9 mouse cellular contexts compared by ENCODE assay signal in the genomic region with DNA sequence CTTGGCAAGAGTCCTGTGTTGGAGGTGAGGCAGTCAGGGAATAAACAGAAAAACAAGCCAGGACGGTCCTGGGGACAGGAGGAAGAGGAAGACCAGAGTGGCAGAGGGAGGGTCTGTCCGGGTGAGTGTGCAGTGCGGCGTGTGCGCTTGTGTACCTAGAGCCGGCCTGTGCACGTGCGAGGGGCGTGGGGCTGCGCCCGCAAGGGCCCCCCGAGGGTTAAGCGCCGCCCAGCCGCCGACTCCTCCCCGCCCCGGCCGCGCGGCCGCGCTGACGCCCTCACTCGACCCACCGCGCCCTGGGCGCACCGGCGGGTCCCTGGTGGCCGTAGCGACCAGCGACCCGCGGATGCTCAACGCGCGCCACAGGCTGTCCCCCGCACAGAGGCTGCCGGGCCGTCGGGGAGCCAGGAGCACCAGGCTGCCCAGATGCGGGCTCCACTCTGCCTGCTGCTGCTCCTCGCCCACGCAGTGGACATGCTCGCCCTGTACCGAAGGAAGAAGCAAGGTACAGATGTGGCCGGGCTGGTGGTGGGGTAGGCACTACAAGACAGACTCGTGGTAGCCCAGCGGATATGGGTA. TPM values are rescaled to one million over a fixed set of nuclear protein-coding genes. Genes with fewer than 3 reads are reported as not detected.
A peak's percentile ranks its signal among the peaks of the same experiment; 100 is the strongest.
DNase-seq lines count a peak whose midpoint lies in the region; ATAC-seq and TF ChIP-seq lines count a peak whose summit lies in the region.
"Had no signal": no experiment of that assay in that cellular context is flagged by ENCODE, and none has a peak within 500 bp of the region (broad histone marks: within the 10 kb centered on the region; RNA-seq: fewer than 3 reads in every experiment).

A gene (plus strand): TSS at position 280 of the 579 bp plus-strand sequence.

- WGBS in lung, adult 2 months, result 1% methylated on average over 48 of the region's 50 CpGs
- 3% methylated on average over 27 of the region's 50 CpGs for WGBS in forebrain, embryonic 12.5 days
- 3% methylated on average over 36 of the region's 50 CpGs for WGBS in liver, embryonic 12.5 days (ENCODE audit: insufficient replicate concordance)

- peaks cover 54% of the 10 kb centered on the region for H3K27me3 ChIP-seq in forebrain, embryonic 12.5 days
- peaks cover 58% of the 10 kb centered on the region for H3K27me3 ChIP-seq in liver, embryonic 12.5 days (replicated peaks)
- H3K27me3 ChIP-seq in testis, adult 2 months (ENCODE audit: control insufficient read depth, insufficient read depth, low read length), result no peaks in the 10 kb centered on the region

- no peak for TF ChIP-seq POLR2A in lung, adult 2 months (IDR thresholded peaks at IDR 0.05; ENCODE audit: borderline replicate concordance, extremely low read depth, low read depth, low read length)
- TF ChIP-seq POLR2A in testis, adult 2 months (IDR thresholded peaks at IDR 0.05; ENCODE audit: control insufficient read depth, low read depth, low read length), result no peak

- no peaks in the 10 kb centered on the region for H3K4me1 ChIP-seq in lung, adult 2 months (ENCODE audit: control insufficient read depth, insufficient read depth, low read length)
- peaks cover 11% of the 10 kb centered on the region; the same call in 1 of the 2 replicates for H3K4me1 ChIP-seq in forebrain, embryonic 12.5 days
- no peaks in the 10 kb centered on the region for H3K4me1 ChIP-seq in liver, embryonic 12.5 days
- H3K4me1 ChIP-seq in testis, adult 2 months (ENCODE audit: control insufficient read depth, insufficient read depth, low read length), result peaks cover 7% of the 10 kb centered on the region

- peak within 1 kb of the TSS; percentile 16 for H3K4me3 ChIP-seq in lung, adult 2 months (replicated peaks; ENCODE audit: extremely low read depth, low read depth, low read length)
- peak within 1 kb of the TSS; percentile 41 for H3K4me3 ChIP-seq in forebrain, embryonic 12.5 days (replicated peaks)
- peak within 1 kb of the TSS; percentile 33 for H3K4me3 ChIP-seq in liver, embryonic 12.5 days
- peak within 1 kb of the TSS; percentile 54 for H3K4me3 ChIP-seq in testis, adult 2 months (ENCODE audit: control insufficient read depth, low read depth, low read length)

- DNase-seq in lung, adult 2 months, result no peak
- no peak for DNase-seq in lung, postnatal 25 days (ENCODE audit: low spot score)
- no peak for DNase-seq in layer of hippocampus, adult 9-11 months
- no peak for DNase-seq in right cerebral cortex, postnatal 4 days
- no peak for DNase-seq in cerebellum, adult 8-10 months

- H3K36me3 ChIP-seq in forebrain, embryonic 12.5 days (replicated peaks), result no peaks in the 10 kb centered on the region
- no peaks in the 10 kb centered on the region for H3K36me3 ChIP-seq in liver, embryonic 12.5 days
- no peaks in the 10 kb centered on the region for H3K36me3 ChIP-seq in testis, adult 2 months (ENCODE audit: control insufficient read depth, insufficient read depth, low read length)

- peak; percentile 57; the same call in 1 of the 2 replicates for ATAC-seq in forebrain, embryonic 12.5 days (ENCODE audit: low FRiP score)
- peak; percentile 49 for ATAC-seq in liver, embryonic 12.5 days

- no peaks in the 10 kb centered on the region for H3K9me3 ChIP-seq in forebrain, embryonic 12.5 days
- no peaks in the 10 kb centered on the region for H3K9me3 ChIP-seq in liver, embryonic 12.5 days (replicated peaks)

- H3K4me2 ChIP-seq in forebrain, embryonic 12.5 days, result peak within 1 kb of the TSS; percentile 61
- H3K4me2 ChIP-seq in liver, embryonic 12.5 days, result peak within 1 kb of the TSS; percentile 59

- TF ChIP-seq CTCF in lung, adult 2 months (IDR thresholded peaks at IDR 0.05; ENCODE audit: insufficient read depth, low read length), result no peak
- no peak for TF ChIP-seq CTCF in testis, adult 2 months (IDR thresholded peaks at IDR 0.05; ENCODE audit: control insufficient read depth, insufficient read depth, insufficient replicate concordance, low read depth, low read length)

- H3K9ac ChIP-seq in forebrain, embryonic 12.5 days, result peak within 1 kb of the TSS; percentile 17
- H3K9ac ChIP-seq in liver, embryonic 12.5 days, result no peak within 1 kb of the TSS

- H3K27ac ChIP-seq in forebrain, embryonic 12.5 days, result no peak within 1 kb of the TSS
- H3K27ac ChIP-seq in liver, embryonic 12.5 days, result no peak within 1 kb of the TSS
- H3K27ac ChIP-seq in testis, adult 2 months (ENCODE audit: control insufficient read depth, insufficient read depth, low read depth, low read length), result no peak within 1 kb of the TSS
- H3K27ac ChIP-seq: macrophage had no signal

RNA-seq across cellular contexts. Expression of the gene that starts here (rescaled TPM):
- 0.31 and 0.87 TPM in 2 replicates for polyA plus RNA-seq in lung, adult 2 months (2012; rRNA removed)
- polyA plus RNA-seq in forebrain, embryonic 12.5 days (2016; fragmentation: Nextera tagmentation; extraction: Ambion mirVana), result 0.10 TPM in 1 of 2 replicates, not detected in the other
- polyA plus RNA-seq in liver, embryonic 12.5 days (2016; fragmentation: Nextera tagmentation; extraction: Ambion mirVana), result 0.11 TPM in 1 of 2 replicates, not detected in the other
- 0.60 and 0.78 TPM in 2 replicates for polyA plus RNA-seq in testis, adult 2 months (2012; rRNA removed)
- polyA plus RNA-seq: macrophage had no signal

Comparison
In these comparisons a context has a peak if more than half of its experiments do, and no peak if none do; other contexts are left out.
1. Peak in ATAC-seq, H3K4me3 ChIP-seq, H3K9ac ChIP-seq and H3K4me2 ChIP-seq in forebrain, embryonic 12.5 days; RNA of the gene not detected or under 1 TPM.
2. Peak in ATAC-seq, H3K4me3 ChIP-seq and H3K4me2 ChIP-seq in liver, embryonic 12.5 days; RNA of the gene not detected or under 1 TPM.